Mouse (Mus musculus): ENCODE measurements around the gene P2ry1. TPM values are rescaled to one million over a fixed set of nuclear protein-coding genes. Genes with fewer than 3 reads are reported as not detected.

P2ry1 gene
- polyA plus RNA-seq, 1 experiment from 2014 or later, result 5.9 TPM

DNA sequence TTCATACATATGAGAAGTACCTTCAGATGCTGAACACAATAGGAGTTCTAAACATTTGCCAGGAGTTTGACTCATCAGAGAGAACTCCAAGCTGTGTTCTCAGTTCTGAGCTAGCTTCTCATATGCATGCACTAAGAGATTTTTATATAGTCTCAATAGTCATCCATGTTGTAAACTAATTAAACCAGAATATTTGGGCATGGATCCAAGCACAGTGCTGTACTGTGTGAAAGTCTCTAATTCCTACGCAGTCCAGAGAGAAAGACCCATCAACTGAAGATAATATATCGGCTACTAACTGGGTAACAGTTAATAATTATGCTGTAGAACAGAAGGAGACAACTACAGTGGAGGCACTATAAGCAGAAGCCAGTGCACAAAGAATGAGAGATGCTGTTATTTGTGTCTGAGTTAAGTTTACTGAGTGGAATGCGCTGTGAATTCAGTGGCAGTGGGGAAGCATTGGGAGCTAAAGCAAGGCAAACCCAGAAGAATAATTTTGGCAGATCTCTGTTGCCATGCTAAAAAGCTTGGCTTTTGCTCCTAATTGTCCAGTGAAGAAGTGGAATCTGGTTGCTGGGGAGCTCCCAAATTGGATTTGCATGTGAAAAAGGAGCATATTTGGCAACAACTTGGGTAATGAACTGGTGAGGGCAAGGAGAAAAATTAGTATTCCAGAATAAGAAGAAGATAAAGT lies 47.5 kb downstream of the P2ry1 start:
- no peak overlapping the region for H3K4me2 ChIP-seq (ENCODE audit: low read depth, low read length)
- no peak overlapping the region for H3K27ac ChIP-seq (replicated peaks; ENCODE audit: low read depth, low read length)
- H3K9ac ChIP-seq (ENCODE audit: low read depth, low read length), result no peak overlapping the region
- no peaks in the 10 kb centered on the region for H3K36me3 ChIP-seq (ENCODE audit: control insufficient read depth, insufficient read depth, low read length)
- no peak overlapping the region for H3K4me3 ChIP-seq (ENCODE audit: low read depth, low read length)
- DNase-seq (ENCODE audit: low spot score) (no peak), ATAC-seq (ENCODE audit: low read depth) (no peak)
- 90% methylated on average over 3 of the region's 3 CpGs for WGBS
- H3K27me3 ChIP-seq (replicated peaks; ENCODE audit: control insufficient read depth, insufficient read depth, low read length), result no peaks in the 10 kb centered on the region
- H3K9me3 ChIP-seq (ENCODE audit: control insufficient read depth, low read length), result no peaks in the 10 kb centered on the region
- H3K4me1 ChIP-seq (ENCODE audit: control insufficient read depth, insufficient read depth, low read length), result no peaks in the 10 kb centered on the region
